Mouse (Mus musculus): ENCODE measurements around the gene Rims4.

- TF ChIP-seq CTCF (IDR thresholded peaks at IDR 0.05; ENCODE audit: low read depth, low read length) (no peak), GATA1 (IDR thresholded peaks at IDR 0.05; ENCODE audit: borderline replicate concordance, low read length) (no peak), TAL1 (conservative IDR thresholded peaks at IDR 0.05; ENCODE audit: low read depth, low read length) (no peak)
These were observed 97.9 kb downstream of the Rims4 start, which contains the start of gene Ccn5 for GRCm38 (mm10) chr2:163820607-163821006.

All from G1E (cell line).